Mouse (Mus musculus) liver, embryonic 14.5 days (tissue): ENCODE results near the gene Atp6ap1l. TPM values are rescaled to one million over a fixed set of nuclear protein-coding genes. Genes with fewer than 3 reads are reported as not detected.

Experiments used
- ATAC-seq: fragments of 200-750 bp; cut with Nextera tagmentation; 2 replicates; pipeline ENCODE4 v1.8.0; 2017; ENCODE audit warnings: moderate number of reproducible peaks, mild to moderate bottlenecking, moderate library complexity; ENCODE audit not compliant: insufficient read depth
- DNase-seq, 3 experiments: peaks; one replicate each; pipeline ENCODE4 v3.0.0-alpha.2; 2012 to 2013; ENCODE audit warnings: low read depth in 3 of 3, low spot score in 3 of 3
- H3K27ac ChIP-seq: fragments of 300-500 bp; sonication (generic); 2 replicates; pipeline ENCODE4 v1.5.1; 2014; ENCODE audit warnings: moderate library complexity, mild to moderate bottlenecking, control low read depth, inconsistent platforms
- H3K27me3 ChIP-seq: fragments of 300-500 bp; sonication (generic); 2 replicates; pipeline ENCODE4 v1.6.1; 2014; ENCODE audit warnings: mild to moderate bottlenecking, low read length, moderate library complexity; ENCODE audit not compliant: control insufficient read depth, insufficient read depth
- H3K36me3 ChIP-seq: fragments of 300-500 bp; sonication (generic); replicated peaks from 2 replicates; pipeline ENCODE4 v1.6.1; 2014; ENCODE audit warnings: low read depth; ENCODE audit not compliant: control insufficient read depth, insufficient read depth
- H3K4me1 ChIP-seq, 2 experiments: fragments of 200-500 bp in 1 of 2; fragments of 300-500 bp in 1 of 2; sonication (generic) in 1 of 2; replicated peaks; 2 replicates each; pipeline ENCODE4 v1.6.1; 2012 to 2014; ENCODE audit warnings: antibody characterized with exemption in 1 of 2, inconsistent platforms in 1 of 2, low read length in 1 of 2; ENCODE audit not compliant: control insufficient read depth in 2 of 2, insufficient read depth in 2 of 2
- H3K4me2 ChIP-seq: fragments of 300-500 bp; sonication (generic); 2 replicates; pipeline ENCODE4 v1.6.1; 2014; ENCODE audit warnings: low read depth, mild to moderate bottlenecking, control low read depth, moderate library complexity
- H3K4me3 ChIP-seq, 2 experiments: fragments of 200-500 bp in 1 of 2; fragments of 300-500 bp in 1 of 2; sonication (generic) in 1 of 2; 2 replicates each; pipeline ENCODE4 v1.5.1; 2012 to 2014; ENCODE audit warnings: low read depth in 2 of 2, low read length in 2 of 2, mild to moderate bottlenecking in 2 of 2, control low read depth in 1 of 2, inconsistent platforms in 1 of 2, moderate library complexity in 1 of 2; ENCODE audit not compliant: insufficient read depth in 1 of 2
- H3K9ac ChIP-seq: fragments of 300-500 bp; sonication (generic); replicated peaks from 2 replicates; pipeline ENCODE4 v1.6.1; 2014; ENCODE audit warnings: mild to moderate bottlenecking, control low read depth, moderate library complexity
- H3K9me3 ChIP-seq: fragments of 300-500 bp; sonication (generic); 2 replicates; pipeline ENCODE4 v1.6.1; 2016; ENCODE audit warnings: low read length, mixed read lengths; ENCODE audit not compliant: control insufficient read depth
- CTCF ChIP-seq: IDR thresholded peaks from 2 replicates; pipeline ENCODE4 v1.5.1; 2016; ENCODE audit warnings: antibody characterized with exemption, low read depth, control low read depth
- EP300 ChIP-seq: IDR thresholded peaks from 2 replicates; pipeline ENCODE4 v1.6.1; 2016; ENCODE audit warnings: antibody characterized with exemption, low read depth
- WGBS: fragments of 180-500 bp; shearing (Covaris S2); extraction: QIAGEN DNeasy Blood & Tissue Kit; methylation state at CpG from one replicate; pipeline ENCODE4 v1.1.7; 2014; ENCODE audit not compliant: insufficient replicate concordance; 5-methylcytosine and 5-hydroxymethylcytosine counted together
- polyA plus RNA-seq, 2 experiments: library from polyadenylated mRNA; depleted of rRNA in 1 of 2; stranded (reverse) in 1 of 2; unstranded in 1 of 2; fragments of >200 nt; fragmentation: Nextera tagmentation in 1 of 2; extraction: Ambion mirVana in 1 of 2; gene quantifications; 2 replicates each; pipeline versions ENCODE4 v1.2.1 to v1.2.3; 2012 to 2014

Atp6ap1l gene
- polyA plus RNA-seq, 2 experiments = not detected

- no peak overlapping the region for H3K9ac ChIP-seq
- ATAC-seq = no peak
- no peak for TF ChIP-seq CTCF
- TF ChIP-seq EP300 = no peak
- H3K9me3 ChIP-seq = no peaks in the 10 kb centered on the region
- H3K4me3 ChIP-seq = no peak overlapping the region
- H3K4me1 ChIP-seq = no peaks in the 10 kb centered on the region
- WGBS = 25% methylated on average over 4 of the region's 4 CpGs
- no peaks in the 10 kb centered on the region for H3K27me3 ChIP-seq
- no peak for DNase-seq
- H3K27ac ChIP-seq = no peak overlapping the region
- H3K36me3 ChIP-seq = no peaks in the 10 kb centered on the region
- H3K4me2 ChIP-seq = no peak overlapping the region
These were observed 36.0 kb downstream of the Atp6ap1l start for GRCm38 (mm10) chr13:90869157-90869556.

- DNase-seq (no peak), ATAC-seq (no peak)
- H3K9ac ChIP-seq = no peak overlapping the region
- TF ChIP-seq EP300 = no peak
- no peak for TF ChIP-seq CTCF
- H3K4me3 ChIP-seq = no peak overlapping the region
- H3K27me3 ChIP-seq = no peaks in the 10 kb centered on the region
- H3K9me3 ChIP-seq = no peaks in the 10 kb centered on the region
- H3K4me1 ChIP-seq = no peaks in the 10 kb centered on the region
- no peaks in the 10 kb centered on the region for H3K36me3 ChIP-seq
- WGBS = 41% methylated on average over 3 of the region's 3 CpGs
- H3K27ac ChIP-seq = no peak overlapping the region
- no peak overlapping the region for H3K4me2 ChIP-seq
These were observed 43.0 kb downstream of the Atp6ap1l start for GRCm38 (mm10) chr13:90862138-90862537.

GRCm38 (mm10) chr13:90860888-90861431 is 44.2 kb downstream of the Atp6ap1l start:
- H3K9ac ChIP-seq = no peak overlapping the region
- H3K27ac ChIP-seq = no peak overlapping the region
- H3K9me3 ChIP-seq = no peaks in the 10 kb centered on the region
- ATAC-seq = no peak
- H3K27me3 ChIP-seq = no peaks in the 10 kb centered on the region
- no peaks in the 10 kb centered on the region for H3K4me1 ChIP-seq
- H3K4me2 ChIP-seq = no peak overlapping the region
- no peak overlapping the region for H3K4me3 ChIP-seq
- H3K36me3 ChIP-seq = no peaks in the 10 kb centered on the region
- 35% methylated on average over 2 of the region's 2 CpGs for WGBS
- TF ChIP-seq EP300 (no peak), CTCF (no peak)
- DNase-seq = no peak

- Histone ChIP-seq H3K4me3 (no peak overlapping the region), H3K27me3 (no peaks in the 10 kb centered on the region), H3K36me3 (no peaks in the 10 kb centered on the region), H3K4me1 (no peaks in the 10 kb centered on the region), H3K9me3 (no peaks in the 10 kb centered on the region), H3K27ac (no peak overlapping the region), H3K9ac (no peak overlapping the region), H3K4me2 (no peak overlapping the region)
- DNase-seq (no peak), ATAC-seq (no peak)
- TF ChIP-seq EP300 (no peak), CTCF (no peak)
- 53% methylated on average over 5 of the region's 5 CpGs for WGBS
These were observed 52.2 kb downstream of the Atp6ap1l start for GRCm38 (mm10) chr13:90852727-90853630.

- no peak overlapping the region for H3K4me2 ChIP-seq
- ATAC-seq (no peak), DNase-seq (no peak)
- no peaks in the 10 kb centered on the region for H3K36me3 ChIP-seq
- H3K27me3 ChIP-seq = no peaks in the 10 kb centered on the region
- H3K9me3 ChIP-seq = no peaks in the 10 kb centered on the region
- no peak overlapping the region for H3K9ac ChIP-seq
- TF ChIP-seq CTCF (no peak), EP300 (no peak)
- WGBS = 63% methylated on average over 4 of the region's 4 CpGs
- no peak overlapping the region for H3K27ac ChIP-seq
- H3K4me3 ChIP-seq = no peak overlapping the region
- no peaks in the 10 kb centered on the region for H3K4me1 ChIP-seq
These were observed 53.4 kb downstream of the Atp6ap1l start for GRCm38 (mm10) chr13:90851795-90852194.
